Mouse (Mus musculus) liver, embryonic 11.5 days (tissue): Measurements from ENCODE around the gene Dcaf17. TPM values are rescaled to one million over a fixed set of nuclear protein-coding genes. Genes with fewer than 3 reads are reported as not detected.

Experiments
- ATAC-seq: fragments of 200-750 bp; cut with Nextera tagmentation; replicated peaks from 2 replicates; pipeline ENCODE4 v1.8.0; 2017; ENCODE audit warnings: moderate number of reproducible peaks, mild to moderate bottlenecking, moderate TSS enrichment, moderate library complexity; ENCODE audit not compliant: low FRiP score
- DNase-seq: peaks from one replicate; pipeline ENCODE4 v3.0.0-alpha.2; 2017; ENCODE audit warnings: low spot score
- H3K27ac ChIP-seq: fragments of 300-500 bp; sonication (generic); 2 replicates; pipeline ENCODE4 v1.5.1; 2014; ENCODE audit warnings: mild to moderate bottlenecking, low read depth, low read length, control low read depth
- H3K27me3 ChIP-seq: fragments of 300-500 bp; sonication (generic); replicated peaks from 2 replicates; pipeline ENCODE4 v1.6.1; 2014; ENCODE audit warnings: low read length, mixed read lengths; ENCODE audit not compliant: control insufficient read depth, insufficient read depth
- H3K36me3 ChIP-seq: fragments of 300-500 bp; sonication (generic); 2 replicates; pipeline ENCODE4 v1.6.1; 2014; ENCODE audit warnings: mild to moderate bottlenecking, low read length, moderate library complexity, mixed read lengths; ENCODE audit not compliant: control insufficient read depth, insufficient read depth
- H3K4me1 ChIP-seq: fragments of 300-500 bp; sonication (generic); replicated peaks from 2 replicates; pipeline ENCODE4 v1.6.1; 2014; ENCODE audit warnings: low read length, mixed read lengths; ENCODE audit not compliant: control insufficient read depth, insufficient read depth
- H3K4me2 ChIP-seq: fragments of 300-500 bp; sonication (generic); 2 replicates; pipeline ENCODE4 v1.6.1; 2014; ENCODE audit warnings: mild to moderate bottlenecking, control low read depth, moderate library complexity
- H3K4me3 ChIP-seq: fragments of 300-500 bp; sonication (generic); 2 replicates; pipeline ENCODE4 v1.5.1; 2014; ENCODE audit warnings: low read depth, low read length, control low read depth
- H3K9ac ChIP-seq: fragments of 300-500 bp; sonication (generic); 2 replicates; pipeline ENCODE4 v1.6.1; 2014; ENCODE audit warnings: low read depth, low read length, control low read depth
- H3K9me3 ChIP-seq: fragments of 300-500 bp; sonication (generic); 2 replicates; pipeline ENCODE4 v1.6.1; 2016; ENCODE audit warnings: low read length, inconsistent platforms, mixed read lengths; ENCODE audit not compliant: control insufficient read depth
- WGBS: fragments of 180-500 bp; shearing (Covaris S2); extraction: QIAGEN DNeasy Blood & Tissue Kit; methylation state at CpG from one replicate; pipeline ENCODE4 v1.1.7; 2014; 5-methylcytosine and 5-hydroxymethylcytosine counted together
- polyA plus RNA-seq: library from polyadenylated mRNA; unstranded; fragments of >200 nt; fragmentation: Nextera tagmentation; extraction: Ambion mirVana; gene quantifications from 2 replicates; pipeline ENCODE4 v1.2.1, GENCODE M21; 2014

Gene Dcaf17
- polyA plus RNA-seq, result 34.6 and 39.0 TPM in 2 replicates

- H3K4me3 ChIP-seq, result peak within 1 kb of the TSS; percentile 91
- H3K27ac ChIP-seq, result peak within 1 kb of the TSS; percentile 93
- peaks cover 2% of the 10 kb centered on the region; the same call in 1 of the 2 replicates for H3K36me3 ChIP-seq
- H3K9me3 ChIP-seq, result no peaks in the 10 kb centered on the region
- peak within 1 kb of the TSS; percentile 86 for H3K4me2 ChIP-seq
- DNase-seq (peak; percentile 90), ATAC-seq (peak; percentile 97)
- WGBS, result under 1% methylated on average over 56 of the region's 57 CpGs
- no peaks in the 10 kb centered on the region for H3K27me3 ChIP-seq
- peak within 1 kb of the TSS; percentile 95 for H3K9ac ChIP-seq
- H3K4me1 ChIP-seq, result peaks cover 5% of the 10 kb centered on the region; the same call in 1 of the 2 replicates
Measured at GRCm38 (mm10) chr2:71055300-71056114, at the start of gene Dcaf17, which contains the start of gene Mettl8. Dcaf17 (plus strand) TSS chr2:71055328. Mettl8 (minus strand) TSS chr2:71055583.

GRCm38 (mm10) chr2:71011816-71012215 lies 43.3 kb upstream of the Dcaf17 start:
- no peak for DNase-seq
- WGBS, result 85% methylated on average over 1 of the region's 1 CpGs
- H3K9ac ChIP-seq, result no peak overlapping the region
- no peak overlapping the region for H3K4me2 ChIP-seq
- H3K27ac ChIP-seq, result no peak overlapping the region
- H3K27me3 ChIP-seq, result no peaks in the 10 kb centered on the region
- H3K36me3 ChIP-seq, result no peaks in the 10 kb centered on the region
- no peaks in the 10 kb centered on the region for H3K9me3 ChIP-seq
- H3K4me3 ChIP-seq, result no peak overlapping the region
- no peak for ATAC-seq
- H3K4me1 ChIP-seq, result no peaks in the 10 kb centered on the region

- Histone ChIP-seq H3K27ac (no peak overlapping the region), H3K4me1 (no peaks in the 10 kb centered on the region), H3K36me3 (no peaks in the 10 kb centered on the region), H3K9me3 (no peaks in the 10 kb centered on the region), H3K27me3 (no peaks in the 10 kb centered on the region), H3K4me3 (no peak overlapping the region), H3K4me2 (no peak overlapping the region), H3K9ac (no peak overlapping the region)
- ATAC-seq (no peak), DNase-seq (peak; percentile 27)
- 90% methylated on average over 7 of the region's 7 CpGs for WGBS
Measured at GRCm38 (mm10) chr2:71013521-71013920, 41.6 kb upstream of the Dcaf17 start.

- Histone ChIP-seq H3K27ac (no peak overlapping the region), H3K36me3 (no peaks in the 10 kb centered on the region), H3K9ac (no peak overlapping the region), H3K4me1 (peaks cover 5% of the 10 kb centered on the region; the same call in 1 of the 2 replicates), H3K9me3 (no peaks in the 10 kb centered on the region), H3K4me3 (no peak overlapping the region), H3K27me3 (no peaks in the 10 kb centered on the region), H3K4me2 (no peak overlapping the region)
- no peak for ATAC-seq
- peak; percentile 24 for DNase-seq
- WGBS, result 82% methylated on average over 9 of the region's 9 CpGs
Measured at GRCm38 (mm10) chr2:71019277-71019676, 35.9 kb upstream of the Dcaf17 start.

GRCm38 (mm10) chr2:71019704-71020375 lies 35.3 kb upstream of the Dcaf17 start:
- Histone ChIP-seq H3K9ac (no peak overlapping the region), H3K27me3 (no peaks in the 10 kb centered on the region), H3K4me1 (peaks cover 5% of the 10 kb centered on the region; the same call in 1 of the 2 replicates), H3K27ac (no peak overlapping the region), H3K9me3 (no peaks in the 10 kb centered on the region), H3K4me3 (no peak overlapping the region), H3K36me3 (no peaks in the 10 kb centered on the region), H3K4me2 (no peak overlapping the region)
- 68% methylated on average over 8 of the region's 8 CpGs for WGBS
- DNase-seq (peak; percentile 20), ATAC-seq (no peak; the same call in 1 of the 2 replicates)

- ATAC-seq (no peak), DNase-seq (no peak)
- Histone ChIP-seq H3K9ac (no peak overlapping the region), H3K4me1 (peaks cover 8% of the 10 kb centered on the region), H3K9me3 (no peaks in the 10 kb centered on the region), H3K4me2 (no peak overlapping the region), H3K27me3 (no peaks in the 10 kb centered on the region), H3K4me3 (no peak overlapping the region), H3K36me3 (no peaks in the 10 kb centered on the region), H3K27ac (no peak overlapping the region)
- 88% methylated on average over 8 of the region's 8 CpGs for WGBS
Measured at GRCm38 (mm10) chr2:71020674-71021073, 34.5 kb upstream of the Dcaf17 start.

- H3K4me1 ChIP-seq, result peaks cover 9% of the 10 kb centered on the region
- H3K4me3 ChIP-seq, result no peak overlapping the region
- 90% methylated on average over 6 of the region's 6 CpGs for WGBS
- DNase-seq (no peak), ATAC-seq (no peak)
- H3K36me3 ChIP-seq, result no peaks in the 10 kb centered on the region
- H3K9me3 ChIP-seq, result no peaks in the 10 kb centered on the region
- no peak overlapping the region for H3K4me2 ChIP-seq
- no peak overlapping the region for H3K9ac ChIP-seq
- H3K27ac ChIP-seq, result no peak overlapping the region
- no peaks in the 10 kb centered on the region for H3K27me3 ChIP-seq
Measured at GRCm38 (mm10) chr2:71022991-71023390, 32.1 kb upstream of the Dcaf17 start.

- no peaks in the 10 kb centered on the region for H3K36me3 ChIP-seq
- H3K4me2 ChIP-seq, result no peak overlapping the region
- WGBS, result 89% methylated on average over 6 of the region's 6 CpGs
- DNase-seq (no peak), ATAC-seq (no peak)
- no peaks in the 10 kb centered on the region for H3K27me3 ChIP-seq
- no peak overlapping the region for H3K27ac ChIP-seq
- peaks cover 9% of the 10 kb centered on the region for H3K4me1 ChIP-seq
- H3K9ac ChIP-seq, result no peak overlapping the region
- H3K4me3 ChIP-seq, result no peak overlapping the region
- no peaks in the 10 kb centered on the region for H3K9me3 ChIP-seq
Measured at GRCm38 (mm10) chr2:71023986-71024385, 31.1 kb upstream of the Dcaf17 start.
